Mouse (Mus musculus): ENCODE results near the gene Prr14. TPM values are rescaled to one million over a fixed set of nuclear protein-coding genes. Genes with fewer than 3 reads are reported as not detected.
"Not testable (repeated sequence)": the region's sequence is repeated elsewhere in the genome, so short reads cannot be mapped to it uniquely, and the experiment has no call there.

Gene Prr14
- polyA plus RNA-seq, 1 experiment from 2014 or later: 38.8 TPM

GRCm38 (mm10) chr7:127474378-127475070, 15.1 kb downstream of the Prr14 start:
- Histone ChIP-seq H3K36me3 (peaks cover 33% of the 10 kb centered on the region), H3K27me3 (replicated peaks) (no peaks in the 10 kb centered on the region), H3K4me3 (replicated peaks) (no peak overlapping the region), H3K9ac (no peak overlapping the region), H3K4me1 (peaks cover 22% of the 10 kb centered on the region), H3K27ac (no peak overlapping the region), H3K4me2 (no peak overlapping the region), H3K9me3 (no peaks in the 10 kb centered on the region)
- 78% methylated on average over 6 of the region's 6 CpGs for WGBS
- no peak for ATAC-seq (ENCODE audit: insufficient read depth, low FRiP score, low read depth)

- Histone ChIP-seq H3K9ac (no peak overlapping the region), H3K4me1 (peaks cover 25% of the 10 kb centered on the region), H3K27me3 (replicated peaks) (no peaks in the 10 kb centered on the region), H3K9me3 (no peaks in the 10 kb centered on the region), H3K4me2 (no peak overlapping the region), H3K36me3 (peaks cover 33% of the 10 kb centered on the region), H3K4me3 (replicated peaks) (no peak overlapping the region), H3K27ac (no peak overlapping the region)
- ATAC-seq (ENCODE audit: insufficient read depth, low FRiP score, low read depth): no peak
- WGBS: 93% methylated on average over 11 of the region's 11 CpGs
These were observed 15.9 kb downstream of the Prr14 start for GRCm38 (mm10) chr7:127475186-127475740.

- H3K4me3 ChIP-seq (replicated peaks): no peak overlapping the region
- H3K27me3 ChIP-seq (replicated peaks): no peaks in the 10 kb centered on the region
- no peaks in the 10 kb centered on the region for H3K9me3 ChIP-seq
- H3K27ac ChIP-seq: no peak overlapping the region
- H3K4me2 ChIP-seq: no peak overlapping the region
- WGBS: 95% methylated on average over 11 of the region's 11 CpGs
- no peak overlapping the region for H3K9ac ChIP-seq
- no peak for ATAC-seq (ENCODE audit: insufficient read depth, low FRiP score, low read depth)
- H3K36me3 ChIP-seq: peaks cover 37% of the 10 kb centered on the region
- peaks cover 32% of the 10 kb centered on the region for H3K4me1 ChIP-seq
These were observed 16.9 kb downstream of the Prr14 start for GRCm38 (mm10) chr7:127476336-127476735.

DNA sequence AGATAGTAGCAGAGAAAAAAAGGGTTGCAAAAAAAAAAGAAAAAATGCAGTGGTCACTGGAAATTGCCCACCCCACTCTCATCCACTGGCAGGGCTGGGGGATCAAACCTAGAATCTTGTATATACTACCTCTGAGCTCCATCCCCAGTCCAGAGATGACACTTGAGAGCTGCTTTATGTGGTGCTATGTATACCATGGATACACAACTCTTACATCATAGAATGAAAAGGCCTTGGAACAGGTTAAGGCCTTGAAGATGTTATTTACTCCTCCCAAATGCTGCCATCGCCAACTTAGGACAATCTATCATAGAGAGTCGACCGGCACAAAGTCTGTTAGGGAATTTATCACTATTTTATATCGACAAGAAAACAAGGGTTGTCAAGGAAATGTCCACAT, 17.4 kb downstream of the Prr14 start:
- H3K9ac ChIP-seq: no peak overlapping the region
- no peaks in the 10 kb centered on the region for H3K9me3 ChIP-seq
- no peaks in the 10 kb centered on the region for H3K27me3 ChIP-seq (replicated peaks)
- H3K36me3 ChIP-seq: peaks cover 37% of the 10 kb centered on the region
- peaks cover 32% of the 10 kb centered on the region for H3K4me1 ChIP-seq
- 50% methylated on average over 4 of the region's 4 CpGs for WGBS
- ATAC-seq (ENCODE audit: insufficient read depth, low FRiP score, low read depth): no peak
- H3K27ac ChIP-seq: peak overlapping the region; percentile 99
- H3K4me3 ChIP-seq (replicated peaks): peak overlapping the region; percentile 95
- peak overlapping the region; percentile 81 for H3K4me2 ChIP-seq

DNA sequence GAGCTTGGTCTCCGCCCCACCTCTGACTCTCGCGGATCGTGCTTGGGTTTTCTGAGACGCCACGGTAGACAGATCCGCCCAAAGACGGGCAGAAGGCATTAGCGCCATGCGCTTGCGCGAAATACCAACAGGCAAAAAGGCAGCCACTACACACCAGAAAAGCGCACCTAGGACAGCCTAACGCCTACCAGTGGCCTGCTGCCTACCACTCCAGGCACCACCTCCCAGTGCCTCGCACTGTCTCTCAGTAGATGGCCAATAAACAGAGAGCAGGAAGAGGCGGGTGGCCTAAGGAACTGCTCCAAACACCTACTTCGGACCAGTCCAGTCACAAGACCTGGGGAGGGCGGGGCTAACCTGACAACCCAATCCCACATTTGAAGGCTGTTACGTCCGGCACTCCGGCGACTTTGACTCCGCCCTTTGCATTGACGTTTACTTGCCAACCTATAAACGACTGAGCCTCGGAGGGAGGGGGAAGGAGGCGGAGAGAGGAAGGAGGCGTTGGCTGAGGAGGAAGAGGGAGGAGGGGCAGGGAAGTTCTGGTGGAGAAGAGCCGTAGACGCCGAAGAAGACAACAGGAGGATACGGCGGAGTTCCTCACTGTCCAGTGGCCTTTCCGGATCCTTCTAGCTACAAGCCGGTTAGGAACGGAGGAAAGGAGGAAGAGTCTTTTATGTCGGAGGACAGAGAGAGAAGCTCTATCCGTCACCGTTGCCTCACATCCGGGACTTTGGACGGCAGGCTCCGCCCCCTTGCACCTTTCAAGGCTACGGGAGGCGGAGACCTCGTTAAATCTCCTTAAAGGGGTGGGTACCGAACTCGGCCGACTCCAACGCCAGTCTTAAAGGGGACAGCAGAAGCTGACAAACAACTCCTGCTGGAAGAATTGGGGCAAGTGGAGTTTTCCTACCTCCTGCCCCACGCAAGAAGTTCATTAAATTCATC, 18.6 kb downstream of the Prr14 start:
- H3K4me2 ChIP-seq: peak overlapping the region; percentile 81
- peak overlapping the region; percentile 99 for H3K9ac ChIP-seq
- WGBS: under 1% methylated on average over 50 of the region's 50 CpGs
- ATAC-seq (ENCODE audit: insufficient read depth, low FRiP score, low read depth): peak; percentile 93
- H3K4me3 ChIP-seq (replicated peaks): peak overlapping the region; percentile 95
- H3K27me3 ChIP-seq (replicated peaks): no peaks in the 10 kb centered on the region
- peak overlapping the region; percentile 99 for H3K27ac ChIP-seq
- H3K9me3 ChIP-seq: no peaks in the 10 kb centered on the region
- H3K36me3 ChIP-seq: peaks cover 41% of the 10 kb centered on the region
- peaks cover 27% of the 10 kb centered on the region for H3K4me1 ChIP-seq

- WGBS: 0% methylated on average over 57 of the region's 62 CpGs
- peak within 1 kb of the TSS; percentile 99 for H3K27ac ChIP-seq
- peak within 1 kb of the TSS; percentile 99 for H3K9ac ChIP-seq
- H3K4me3 ChIP-seq (replicated peaks): peak within 1 kb of the TSS; percentile 95
- peak; percentile 68 for ATAC-seq (ENCODE audit: insufficient read depth, low FRiP score, low read depth)
- peaks cover 40% of the 10 kb centered on the region for H3K36me3 ChIP-seq
- no peaks in the 10 kb centered on the region for H3K27me3 ChIP-seq (replicated peaks)
- no peaks in the 10 kb centered on the region for H3K9me3 ChIP-seq
- H3K4me1 ChIP-seq: peaks cover 27% of the 10 kb centered on the region
- peak within 1 kb of the TSS; percentile 81 for H3K4me2 ChIP-seq
These were observed 19.4 kb downstream of the Prr14 start, which contains the start of gene Fbrs for GRCm38 (mm10) chr7:127478635-127479317. Fbrs (plus strand) TSS chr7:127479199.

- H3K4me2 ChIP-seq: peak overlapping the region; percentile 81
- no peaks in the 10 kb centered on the region for H3K27me3 ChIP-seq (replicated peaks)
- peak overlapping the region; percentile 99 for H3K9ac ChIP-seq
- no peak for ATAC-seq (ENCODE audit: insufficient read depth, low FRiP score, low read depth)
- H3K36me3 ChIP-seq: peaks cover 33% of the 10 kb centered on the region
- peaks cover 27% of the 10 kb centered on the region for H3K4me1 ChIP-seq
- peak overlapping the region; percentile 99 for H3K27ac ChIP-seq
- H3K4me3 ChIP-seq (replicated peaks): peak overlapping the region; percentile 95
- no peaks in the 10 kb centered on the region for H3K9me3 ChIP-seq
- WGBS: 4% methylated on average over 41 of the region's 48 CpGs
These were observed 20.2 kb downstream of the Prr14 start for GRCm38 (mm10) chr7:127479318-127480225.

- H3K4me1 ChIP-seq: peaks cover 27% of the 10 kb centered on the region
- ATAC-seq (ENCODE audit: insufficient read depth, low FRiP score, low read depth): no peak
- no peaks in the 10 kb centered on the region for H3K27me3 ChIP-seq (replicated peaks)
- H3K4me2 ChIP-seq: peak overlapping the region; percentile 81
- peak overlapping the region; percentile 99; the same call in 1 of the 2 replicates for H3K9ac ChIP-seq
- peaks cover 31% of the 10 kb centered on the region for H3K36me3 ChIP-seq
- no peaks in the 10 kb centered on the region for H3K9me3 ChIP-seq
- WGBS: 52% methylated on average over 2 of the region's 2 CpGs
- peak overlapping the region; percentile 95 for H3K4me3 ChIP-seq (replicated peaks)
- H3K27ac ChIP-seq: no peak overlapping the region
These were observed 20.9 kb downstream of the Prr14 start for GRCm38 (mm10) chr7:127480321-127480720.

DNA sequence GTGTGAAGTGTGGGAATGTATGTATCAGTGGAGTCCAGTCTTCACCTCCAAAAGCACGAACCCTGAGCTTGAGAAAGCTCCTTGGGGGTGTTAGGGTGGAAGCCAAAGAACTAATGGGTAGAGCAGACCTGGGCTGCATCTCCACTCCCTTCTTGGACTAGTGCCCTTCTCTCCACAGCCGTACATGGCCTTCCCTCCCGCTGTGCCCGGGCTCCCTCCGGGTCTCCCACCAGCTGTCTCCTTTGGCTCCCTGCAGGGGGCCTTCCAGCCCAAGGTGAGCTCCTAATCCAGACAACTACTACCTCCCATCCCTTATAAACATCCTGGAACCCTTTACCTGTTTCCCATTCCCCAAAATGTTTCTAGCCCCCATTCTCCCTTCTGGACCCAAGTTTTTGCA, 26.0 kb downstream of the Prr14 start:
- no peak overlapping the region for H3K27ac ChIP-seq
- H3K4me3 ChIP-seq (replicated peaks): no peak overlapping the region
- no peak overlapping the region for H3K4me2 ChIP-seq
- peaks cover 61% of the 10 kb centered on the region for H3K36me3 ChIP-seq
- H3K9ac ChIP-seq: no peak overlapping the region
- no peaks in the 10 kb centered on the region for H3K27me3 ChIP-seq (replicated peaks)
- no peak for ATAC-seq (ENCODE audit: insufficient read depth, low FRiP score, low read depth)
- WGBS: 86% methylated on average over 5 of the region's 5 CpGs
- H3K9me3 ChIP-seq: no peaks in the 10 kb centered on the region
- peaks cover 5% of the 10 kb centered on the region for H3K4me1 ChIP-seq

DNA sequence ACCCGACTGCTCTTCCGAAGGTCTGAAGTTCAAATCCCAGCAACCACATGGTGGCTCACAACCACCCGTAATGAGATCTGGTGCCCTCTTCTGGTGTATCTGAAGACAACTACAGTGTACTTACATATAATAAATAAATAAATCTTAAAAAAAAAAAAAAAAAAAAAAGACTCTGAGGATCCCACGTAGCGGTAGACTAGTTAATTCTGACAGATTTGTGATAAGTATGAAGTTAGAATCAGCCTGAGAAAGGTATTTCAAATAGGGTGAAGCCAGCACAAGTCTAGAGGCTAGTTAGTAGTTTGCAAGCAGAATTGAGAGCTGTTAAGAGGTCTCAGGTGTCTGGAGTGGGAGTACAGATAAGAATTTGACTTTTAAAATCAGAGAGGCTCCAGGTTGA, 29.0 kb downstream of the Prr14 start:
- H3K4me3 ChIP-seq (replicated peaks); H3K27me3 ChIP-seq (replicated peaks); H3K4me2 ChIP-seq; H3K9ac ChIP-seq; H3K27ac ChIP-seq; ATAC-seq (ENCODE audit: insufficient read depth, low FRiP score, low read depth); H3K4me1 ChIP-seq; H3K9me3 ChIP-seq: not testable (repeated sequence)
- peaks cover 61% of the 10 kb centered on the region for H3K36me3 ChIP-seq
- 81% methylated on average over 5 of the region's 5 CpGs for WGBS

- Histone ChIP-seq H3K36me3 (peaks cover 56% of the 10 kb centered on the region), H3K4me3 (replicated peaks) (no peak overlapping the region), H3K9ac (no peak overlapping the region), H3K4me1 (no peaks in the 10 kb centered on the region), H3K27ac (no peak overlapping the region), H3K27me3 (replicated peaks) (no peaks in the 10 kb centered on the region), H3K4me2 (no peak overlapping the region), H3K9me3 (no peaks in the 10 kb centered on the region)
- no peak for ATAC-seq (ENCODE audit: insufficient read depth, low FRiP score, low read depth)
- WGBS: 88% methylated on average over 7 of the region's 7 CpGs
These were observed 30.6 kb downstream of the Prr14 start for GRCm38 (mm10) chr7:127489982-127490381.
